Mouse (Mus musculus): Measurements from ENCODE around the gene Hmgn2. TPM values are rescaled to one million over a fixed set of nuclear protein-coding genes. Genes with fewer than 3 reads are reported as not detected.

Gene Hmgn2
- total RNA-seq (2012; rRNA removed) = 196 and 205 TPM in 2 replicates

DNA sequence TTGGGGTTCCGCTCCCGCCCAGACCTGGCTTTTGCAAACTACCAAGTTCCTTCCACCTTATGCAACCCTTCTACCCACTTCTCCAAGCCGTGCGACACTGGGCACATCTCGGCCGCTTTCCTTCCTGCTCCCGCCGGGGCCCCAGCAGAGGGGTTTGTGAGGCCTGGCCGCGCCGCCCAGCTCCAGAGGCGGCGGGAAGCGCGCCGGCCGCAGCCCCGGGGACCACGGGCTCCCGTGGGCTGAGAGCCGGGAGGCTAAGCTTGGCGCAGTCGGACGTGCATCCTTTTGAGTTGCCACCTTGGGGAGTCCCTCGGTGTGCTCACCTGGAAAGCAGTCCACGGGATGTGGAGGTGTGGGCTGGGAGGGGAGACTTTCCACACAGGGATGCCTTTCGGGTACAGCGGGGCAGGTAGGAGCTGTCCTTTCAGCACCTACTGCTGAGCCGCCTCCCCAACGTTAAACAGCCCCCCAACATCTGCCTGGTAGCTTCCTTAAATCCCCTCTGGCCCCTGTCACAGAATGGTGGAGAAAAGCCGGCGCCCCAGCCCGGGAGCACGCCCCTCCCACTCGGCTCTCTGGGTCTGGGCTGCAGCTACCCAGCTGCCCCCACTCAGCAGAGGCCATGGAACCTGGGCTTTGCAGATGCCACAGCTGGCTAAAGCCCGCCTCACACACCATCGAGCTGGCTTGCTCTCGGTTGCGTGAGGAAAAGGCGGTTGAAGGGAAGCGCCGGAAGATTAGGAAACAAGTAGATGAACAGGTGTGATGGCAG is at the start of gene Hmgn2:
Gene Hmgn2, minus strand, starts transcription at position 501 of the 772 bp plus-strand sequence.
- no peak for DNase-seq (ENCODE audit: low read depth, low spot score)
- Histone ChIP-seq H3K9me3 (ENCODE audit: control insufficient read depth, insufficient read depth, low read depth, low read length) (no peaks in the 10 kb centered on the region), H3K4me1 (ENCODE audit: control insufficient read depth in 2 of 2, insufficient read depth in 2 of 2, low read length in 2 of 2, poor library complexity in 1 of 2) (peaks cover 2 to 18% of the 10 kb centered on the region in 2 experiments; a peak in 2 of 4 replicates), H3K36me3 (ENCODE audit: control insufficient read depth, insufficient read depth, low read length, poor library complexity, severe bottlenecking) (peaks cover 23% of the 10 kb centered on the region), H3K27ac (ENCODE audit: insufficient read depth, low read depth, low read length, poor library complexity, severe bottlenecking) (peak within 1 kb of the TSS; percentile 100), H3K9ac (ENCODE audit: insufficient read depth, low read depth, low read length, poor library complexity, severe bottlenecking) (peak within 1 kb of the TSS; percentile 99), H3K4me3 (ENCODE audit: insufficient read depth in 1 of 2, low read depth in 1 of 2, low read length in 2 of 2, poor library complexity in 1 of 2, severe bottlenecking in 1 of 2) (peak within 1 kb of the TSS; percentile 76 to 92)
- TF ChIP-seq HCFC1 (IDR thresholded peaks at IDR 0.05; ENCODE audit: borderline replicate concordance, insufficient read depth, low read length) (no peak), ZNF384 (IDR thresholded peaks at IDR 0.05; ENCODE audit: low read depth, low read length) (no peak), CHD2 (IDR thresholded peaks at IDR 0.05; ENCODE audit: low read depth, low read length) (no peak), MAFK (IDR thresholded peaks at IDR 0.05; ENCODE audit: insufficient read depth, low read depth, low read length) (no peak), ZC3H11A (IDR thresholded peaks at IDR 0.05; ENCODE audit: borderline replicate concordance, low read depth, low read length) (no peak)
- in situ Hi-C loops (cut with MboI; ENCODE audit: low sequenced_read_pairs in 2 of 2, unreplicated experiment in 2 of 2) = no loop called here

GRCm38 (mm10) chr4:134017201-134017865 is 48.9 kb upstream of the Hmgn2 start:
- Histone ChIP-seq H3K4me1 (ENCODE audit: control insufficient read depth in 2 of 2, insufficient read depth in 2 of 2, low read length in 2 of 2, poor library complexity in 1 of 2) (peaks cover 3 to 4% of the 10 kb centered on the region in 2 experiments; a peak in 3 of 4 replicates), H3K9me3 (ENCODE audit: control insufficient read depth, insufficient read depth, low read depth, low read length) (no peaks in the 10 kb centered on the region), H3K4me3 (ENCODE audit: insufficient read depth in 1 of 2, low read depth in 1 of 2, low read length in 2 of 2, poor library complexity in 1 of 2, severe bottlenecking in 1 of 2) (peak overlapping the region; percentile 85 to 88), H3K9ac (ENCODE audit: insufficient read depth, low read depth, low read length, poor library complexity, severe bottlenecking) (peak overlapping the region; percentile 87), H3K36me3 (ENCODE audit: control insufficient read depth, insufficient read depth, low read length, poor library complexity, severe bottlenecking) (peaks cover 5% of the 10 kb centered on the region; the same call in 1 of the 2 replicates), H3K27ac (ENCODE audit: insufficient read depth, low read depth, low read length, poor library complexity, severe bottlenecking) (peak overlapping the region; percentile 96)
- TF ChIP-seq ZNF384 (IDR thresholded peaks at IDR 0.05; ENCODE audit: low read depth, low read length) (no peak), HCFC1 (IDR thresholded peaks at IDR 0.05; ENCODE audit: borderline replicate concordance, insufficient read depth, low read length) (no peak), MAFK (IDR thresholded peaks at IDR 0.05; ENCODE audit: insufficient read depth, low read depth, low read length) (no peak), CHD2 (IDR thresholded peaks at IDR 0.05; ENCODE audit: low read depth, low read length) (no peak), ZC3H11A (IDR thresholded peaks at IDR 0.05; ENCODE audit: borderline replicate concordance, low read depth, low read length) (no peak)
- in situ Hi-C loops (cut with MboI; ENCODE audit: low sequenced_read_pairs in 2 of 2, unreplicated experiment in 2 of 2) = no loop called here
- DNase-seq (ENCODE audit: low read depth, low spot score) = no peak

DNA sequence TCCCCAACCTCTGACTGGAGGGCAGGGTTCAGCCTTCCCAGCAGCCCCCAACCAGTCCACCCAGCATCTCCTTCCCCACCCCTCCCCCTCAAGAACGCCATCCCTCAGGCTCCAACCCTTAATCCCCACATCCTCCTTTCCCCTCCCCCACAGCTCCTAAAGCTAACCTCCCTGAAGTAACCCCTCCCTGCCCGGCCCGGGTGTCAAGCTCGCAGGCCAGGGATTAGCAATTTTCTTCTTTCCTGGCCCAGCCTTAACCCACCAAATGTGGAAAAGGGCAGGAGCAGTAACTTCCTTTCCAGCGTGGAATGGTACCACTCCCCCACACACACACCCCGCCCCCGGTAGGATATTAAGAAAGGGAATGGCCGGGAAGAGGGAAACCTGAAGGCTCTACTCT is 48.3 kb upstream of the Hmgn2 start:
- peak overlapping the region; percentile 85 to 88 for H3K4me3 ChIP-seq (ENCODE audit: insufficient read depth in 1 of 2, low read depth in 1 of 2, low read length in 2 of 2, poor library complexity in 1 of 2, severe bottlenecking in 1 of 2)
- in situ Hi-C loops (cut with MboI; ENCODE audit: low sequenced_read_pairs in 2 of 2, unreplicated experiment in 2 of 2) = no loop called here

GRCm38 (mm10) chr4:134016208-134016607 is 47.8 kb upstream of the Hmgn2 start:
- Histone ChIP-seq H3K4me1 (ENCODE audit: control insufficient read depth in 2 of 2, insufficient read depth in 2 of 2, low read length in 2 of 2, poor library complexity in 1 of 2) (peaks cover 3 to 4% of the 10 kb centered on the region in 2 experiments; a peak in 3 of 4 replicates), H3K27ac (ENCODE audit: insufficient read depth, low read depth, low read length, poor library complexity, severe bottlenecking) (peak overlapping the region; percentile 71), H3K36me3 (ENCODE audit: control insufficient read depth, insufficient read depth, low read length, poor library complexity, severe bottlenecking) (peaks cover 5% of the 10 kb centered on the region; the same call in 1 of the 2 replicates), H3K9me3 (ENCODE audit: control insufficient read depth, insufficient read depth, low read depth, low read length) (no peaks in the 10 kb centered on the region), H3K9ac (ENCODE audit: insufficient read depth, low read depth, low read length, poor library complexity, severe bottlenecking) (peak overlapping the region; percentile 30; the same call in 1 of the 2 replicates), H3K4me3 (ENCODE audit: insufficient read depth in 1 of 2, low read depth in 1 of 2, low read length in 2 of 2, poor library complexity in 1 of 2, severe bottlenecking in 1 of 2) (peak overlapping the region in 1 of 2 experiments; percentile 41; a peak in 2 of 4 replicates)
- in situ Hi-C loops (cut with MboI; ENCODE audit: low sequenced_read_pairs in 2 of 2, unreplicated experiment in 2 of 2) = no loop called here
- 0 out of 2 replicates have a peak, but pooled peaks have one; percentile 10 for TF ChIP-seq ZNF384 (IDR thresholded peaks at IDR 0.05; ENCODE audit: low read depth, low read length)
- TF ChIP-seq HCFC1 (IDR thresholded peaks at IDR 0.05; ENCODE audit: borderline replicate concordance, insufficient read depth, low read length) = no peak
- no peak for DNase-seq (ENCODE audit: low read depth, low spot score)

More for the DNA sequence above, 48.3 kb upstream of the Hmgn2 start:
- peak; percentile 85 for DNase-seq (ENCODE audit: low read depth, low spot score)
- peak overlapping the region; percentile 87 for H3K9ac ChIP-seq (ENCODE audit: insufficient read depth, low read depth, low read length, poor library complexity, severe bottlenecking)
- H3K27ac ChIP-seq (ENCODE audit: insufficient read depth, low read depth, low read length, poor library complexity, severe bottlenecking) = peak overlapping the region; percentile 96
- H3K4me1 ChIP-seq (ENCODE audit: control insufficient read depth in 2 of 2, insufficient read depth in 2 of 2, low read length in 2 of 2, poor library complexity in 1 of 2) = peaks cover 3 to 4% of the 10 kb centered on the region in 2 experiments; a peak in 3 of 4 replicates
- TF ChIP-seq MAFK (IDR thresholded peaks at IDR 0.05; ENCODE audit: insufficient read depth, low read depth, low read length) (no peak), HCFC1 (IDR thresholded peaks at IDR 0.05; ENCODE audit: borderline replicate concordance, insufficient read depth, low read length) (no peak), ZNF384 (IDR thresholded peaks at IDR 0.05; ENCODE audit: low read depth, low read length) (no peak), ZC3H11A (IDR thresholded peaks at IDR 0.05; ENCODE audit: borderline replicate concordance, low read depth, low read length) (no peak), CHD2 (IDR thresholded peaks at IDR 0.05; ENCODE audit: low read depth, low read length) (no peak)
- peaks cover 5% of the 10 kb centered on the region; the same call in 1 of the 2 replicates for H3K36me3 ChIP-seq (ENCODE audit: control insufficient read depth, insufficient read depth, low read length, poor library complexity, severe bottlenecking)
- H3K9me3 ChIP-seq (ENCODE audit: control insufficient read depth, insufficient read depth, low read depth, low read length) = no peaks in the 10 kb centered on the region
